Mouse (Mus musculus): ENCODE measurements around the gene Fau. TPM values are rescaled to one million over a fixed set of nuclear protein-coding genes. Genes with fewer than 3 reads are reported as not detected.

The Fau gene
- polyA plus RNA-seq, 1 experiment from 2014 or later = 785 TPM

DNA sequence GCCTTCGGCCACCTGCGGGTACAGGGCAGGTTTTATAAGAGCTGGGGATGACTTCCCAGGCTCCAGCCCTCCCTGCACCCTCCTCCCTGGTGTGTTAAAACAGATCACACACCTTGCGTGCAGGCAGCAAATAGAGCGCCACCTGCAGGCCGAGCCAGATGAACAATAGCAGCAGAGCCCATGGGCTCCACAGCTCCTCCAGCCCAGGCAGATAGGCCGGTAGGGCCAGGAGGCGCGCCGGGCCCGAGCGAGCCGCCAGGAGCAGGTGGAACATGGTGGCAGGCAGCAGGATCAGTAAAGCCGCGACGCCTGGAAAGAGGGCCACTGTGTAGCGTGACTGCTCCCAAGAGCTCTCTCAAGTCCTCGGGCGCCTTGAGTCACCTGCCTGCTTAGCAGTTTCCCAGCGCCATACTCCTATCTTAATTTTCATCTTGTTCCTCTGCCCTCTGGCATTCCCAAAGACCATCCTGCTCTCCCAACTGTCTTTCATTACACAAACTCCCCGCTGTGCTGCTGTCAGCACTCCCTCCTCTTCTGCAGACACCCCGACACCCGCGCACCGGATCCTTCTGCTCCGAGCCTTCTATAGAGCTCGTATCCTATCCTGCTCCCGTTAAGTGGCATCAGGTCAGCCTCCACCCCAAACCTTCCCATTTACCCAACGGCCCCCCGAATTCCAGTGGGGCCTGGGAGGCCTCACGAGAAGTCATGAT is 9.5 kb downstream of the Fau start:
- Histone ChIP-seq H3K4me1 (ENCODE audit: control insufficient read depth, insufficient read depth, low read length) (peaks cover 14% of the 10 kb centered on the region), H3K9ac (ENCODE audit: low read length) (peak overlapping the region; percentile 77), H3K27ac (ENCODE audit: low read depth, low read length) (peak overlapping the region; percentile 83), H3K36me3 (ENCODE audit: control insufficient read depth, insufficient read depth, low read length) (peaks cover 29% of the 10 kb centered on the region), H3K4me2 (ENCODE audit: low read length) (peak overlapping the region; percentile 93), H3K27me3 (replicated peaks; ENCODE audit: control insufficient read depth, insufficient read depth, low read length) (no peaks in the 10 kb centered on the region), H3K9me3 (replicated peaks; ENCODE audit: control insufficient read depth, low read length) (no peaks in the 10 kb centered on the region), H3K4me3 (ENCODE audit: low read depth, low read length) (peak overlapping the region; percentile 49)
- under 1% methylated on average over 29 of the region's 30 CpGs for WGBS
- peak; percentile 89 for DNase-seq (ENCODE audit: low spot score)
- peak; percentile 77 for ATAC-seq

DNA sequence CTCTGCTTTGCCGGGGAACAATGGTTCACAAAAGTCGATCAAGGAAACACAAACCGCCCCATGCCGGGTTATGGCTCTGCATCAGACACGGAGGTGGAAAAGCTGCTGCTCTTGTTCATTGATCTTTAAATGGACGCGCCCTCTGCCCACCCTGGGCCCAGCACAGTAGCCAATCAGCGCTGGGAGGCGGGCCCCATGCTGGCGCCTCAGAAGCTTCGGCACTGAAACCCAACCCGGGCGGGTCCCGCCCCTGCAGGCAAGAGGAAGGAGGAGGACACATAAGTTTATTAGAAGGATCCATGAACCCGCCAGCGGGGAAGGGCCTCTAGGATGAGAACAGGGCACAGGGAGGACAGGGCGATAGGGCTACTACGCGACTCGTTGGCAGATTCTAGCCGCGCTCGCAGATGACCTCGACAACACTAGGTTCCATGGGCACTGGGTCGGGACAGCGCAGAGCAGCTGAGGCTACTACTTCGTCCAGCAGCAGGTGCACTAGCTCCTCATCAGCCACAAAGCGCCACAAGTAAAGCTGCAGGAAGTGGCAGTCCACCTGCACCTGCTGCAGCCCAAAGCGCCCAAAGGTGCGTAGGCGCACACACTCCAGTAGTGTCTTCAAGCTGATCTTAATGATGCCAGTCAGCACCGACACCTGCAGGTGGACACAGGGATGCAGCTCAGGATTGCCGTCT is 10.2 kb downstream of the Fau start, which contains the start of gene Tm7sf2:
TSS of gene Tm7sf2 (minus strand) at position 650 of the 692 bp plus-strand sequence.
- H3K27me3 ChIP-seq (replicated peaks; ENCODE audit: control insufficient read depth, insufficient read depth, low read length) = no peaks in the 10 kb centered on the region
- peaks cover 32% of the 10 kb centered on the region for H3K36me3 ChIP-seq (ENCODE audit: control insufficient read depth, insufficient read depth, low read length)
- H3K9ac ChIP-seq (ENCODE audit: low read length) = peak within 1 kb of the TSS; percentile 77
- peak within 1 kb of the TSS; percentile 93 for H3K4me2 ChIP-seq (ENCODE audit: low read length)
- H3K4me1 ChIP-seq (ENCODE audit: control insufficient read depth, insufficient read depth, low read length) = peaks cover 9% of the 10 kb centered on the region; the same call in 1 of the 2 replicates
- peak; percentile 94 for DNase-seq (ENCODE audit: low spot score)
- peak within 1 kb of the TSS; percentile 49 for H3K4me3 ChIP-seq (ENCODE audit: low read depth, low read length)
- no peaks in the 10 kb centered on the region for H3K9me3 ChIP-seq (replicated peaks; ENCODE audit: control insufficient read depth, low read length)
- peak within 1 kb of the TSS; percentile 83 for H3K27ac ChIP-seq (ENCODE audit: low read depth, low read length)
- peak; percentile 93 for ATAC-seq
- 10% methylated on average over 30 of the region's 33 CpGs for WGBS

DNA sequence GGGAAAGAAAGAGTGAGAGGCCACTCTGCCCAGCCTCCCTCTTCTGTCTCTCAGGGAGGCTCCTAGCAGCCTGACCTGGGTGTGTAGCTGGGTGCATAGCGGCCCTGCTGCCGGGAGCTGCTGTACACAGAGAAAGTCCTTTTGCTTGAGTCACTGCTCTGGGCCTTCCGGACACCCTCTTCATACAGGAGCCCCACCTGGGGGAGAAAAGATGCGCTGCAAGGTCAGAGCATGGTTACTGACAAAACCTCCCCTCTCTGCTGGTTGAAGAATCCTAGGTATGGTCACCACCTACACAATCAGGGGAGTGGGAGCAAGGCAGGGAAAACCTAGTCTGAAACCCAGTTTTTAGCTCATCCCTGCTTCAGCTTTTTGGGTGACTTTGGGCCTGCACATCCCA is 11.3 kb downstream of the Fau start:
- ATAC-seq = no peak
- H3K9ac ChIP-seq (ENCODE audit: low read length) = no peak overlapping the region
- no peak overlapping the region for H3K27ac ChIP-seq (ENCODE audit: low read depth, low read length)
- no peak overlapping the region for H3K4me2 ChIP-seq (ENCODE audit: low read length)
- no peaks in the 10 kb centered on the region for H3K27me3 ChIP-seq (replicated peaks; ENCODE audit: control insufficient read depth, insufficient read depth, low read length)
- DNase-seq (ENCODE audit: low spot score) = no peak
- no peak overlapping the region for H3K4me3 ChIP-seq (ENCODE audit: low read depth, low read length)
- H3K4me1 ChIP-seq (ENCODE audit: control insufficient read depth, insufficient read depth, low read length) = peaks cover 9% of the 10 kb centered on the region; the same call in 1 of the 2 replicates
- WGBS = 81% methylated on average over 4 of the region's 4 CpGs
- H3K36me3 ChIP-seq (ENCODE audit: control insufficient read depth, insufficient read depth, low read length) = peaks cover 37% of the 10 kb centered on the region
- no peaks in the 10 kb centered on the region for H3K9me3 ChIP-seq (replicated peaks; ENCODE audit: control insufficient read depth, low read length)

DNA sequence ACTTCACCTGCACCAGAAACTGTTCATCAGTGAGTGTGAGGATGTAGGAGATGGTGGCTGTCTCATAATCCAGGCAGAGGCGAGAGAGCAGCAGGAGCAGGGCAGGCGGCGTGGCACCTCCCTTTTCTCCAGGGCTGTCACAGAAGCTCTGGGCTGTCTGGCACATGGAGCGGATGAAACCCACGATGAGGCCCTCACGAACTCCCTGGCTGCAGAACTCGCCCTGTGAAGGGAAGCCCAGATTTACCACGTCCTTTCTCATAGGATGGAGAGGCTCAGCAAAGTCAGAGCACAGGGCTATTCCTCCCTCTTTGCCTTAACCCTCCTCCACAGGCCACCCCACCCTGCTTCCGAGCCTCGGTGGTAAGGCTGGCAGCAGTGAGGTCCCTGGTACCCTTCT is 12.2 kb downstream of the Fau start:
- Histone ChIP-seq H3K27ac (ENCODE audit: low read depth, low read length) (no peak overlapping the region), H3K4me1 (ENCODE audit: control insufficient read depth, insufficient read depth, low read length) (peaks cover 9% of the 10 kb centered on the region; the same call in 1 of the 2 replicates), H3K9me3 (replicated peaks; ENCODE audit: control insufficient read depth, low read length) (no peaks in the 10 kb centered on the region), H3K4me3 (ENCODE audit: low read depth, low read length) (no peak overlapping the region), H3K4me2 (ENCODE audit: low read length) (no peak overlapping the region), H3K27me3 (replicated peaks; ENCODE audit: control insufficient read depth, insufficient read depth, low read length) (no peaks in the 10 kb centered on the region), H3K9ac (ENCODE audit: low read length) (no peak overlapping the region), H3K36me3 (ENCODE audit: control insufficient read depth, insufficient read depth, low read length) (peaks cover 44% of the 10 kb centered on the region)
- ATAC-seq = no peak
- no peak for DNase-seq (ENCODE audit: low spot score)
- WGBS = 93% methylated on average over 10 of the region's 10 CpGs

DNA sequence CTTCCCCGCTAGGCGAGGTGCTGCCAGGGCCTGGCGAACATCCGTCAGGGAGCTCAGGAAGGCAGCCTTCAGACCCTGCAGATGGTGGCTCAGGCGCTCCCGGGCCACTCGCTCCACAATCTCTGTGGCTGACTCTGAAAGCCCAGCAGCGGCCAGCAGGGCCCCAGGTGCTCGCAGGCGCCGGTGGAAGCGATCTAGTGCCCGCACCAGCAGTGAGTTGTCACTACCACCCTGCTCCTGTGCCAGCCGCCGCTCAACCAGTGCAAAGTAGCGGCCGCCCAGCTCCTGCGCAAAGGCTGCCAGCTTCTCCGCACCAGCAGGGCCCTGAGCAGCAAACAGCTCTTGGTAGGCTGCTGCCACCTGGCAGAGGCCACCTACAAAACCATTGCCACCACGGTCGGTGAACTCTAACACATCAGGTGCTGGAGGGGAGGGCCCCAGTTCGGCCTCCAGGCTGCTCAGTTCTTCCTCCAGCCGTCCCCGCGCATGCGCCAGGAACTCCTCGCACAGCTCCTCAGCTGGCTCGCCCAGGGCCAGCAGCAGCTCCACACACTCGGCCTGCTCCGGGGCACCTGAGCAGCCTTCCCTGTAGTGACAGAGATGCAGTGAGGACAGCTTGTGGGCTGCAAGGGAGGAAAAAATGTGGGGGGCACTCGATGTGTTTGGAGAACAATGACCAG is 13.1 kb downstream of the Fau start:
- no peak for DNase-seq (ENCODE audit: low spot score)
- no peak overlapping the region for H3K9ac ChIP-seq (ENCODE audit: low read length)
- no peaks in the 10 kb centered on the region for H3K27me3 ChIP-seq (replicated peaks; ENCODE audit: control insufficient read depth, insufficient read depth, low read length)
- WGBS = 92% methylated on average over 31 of the region's 31 CpGs
- H3K27ac ChIP-seq (ENCODE audit: low read depth, low read length) = no peak overlapping the region
- H3K4me1 ChIP-seq (ENCODE audit: control insufficient read depth, insufficient read depth, low read length) = peaks cover 9% of the 10 kb centered on the region; the same call in 1 of the 2 replicates
- peaks cover 49% of the 10 kb centered on the region for H3K36me3 ChIP-seq (ENCODE audit: control insufficient read depth, insufficient read depth, low read length)
- H3K4me3 ChIP-seq (ENCODE audit: low read depth, low read length) = no peak overlapping the region
- no peaks in the 10 kb centered on the region for H3K9me3 ChIP-seq (replicated peaks; ENCODE audit: control insufficient read depth, low read length)
- no peak overlapping the region for H3K4me2 ChIP-seq (ENCODE audit: low read length)
- ATAC-seq = no peak

DNA sequence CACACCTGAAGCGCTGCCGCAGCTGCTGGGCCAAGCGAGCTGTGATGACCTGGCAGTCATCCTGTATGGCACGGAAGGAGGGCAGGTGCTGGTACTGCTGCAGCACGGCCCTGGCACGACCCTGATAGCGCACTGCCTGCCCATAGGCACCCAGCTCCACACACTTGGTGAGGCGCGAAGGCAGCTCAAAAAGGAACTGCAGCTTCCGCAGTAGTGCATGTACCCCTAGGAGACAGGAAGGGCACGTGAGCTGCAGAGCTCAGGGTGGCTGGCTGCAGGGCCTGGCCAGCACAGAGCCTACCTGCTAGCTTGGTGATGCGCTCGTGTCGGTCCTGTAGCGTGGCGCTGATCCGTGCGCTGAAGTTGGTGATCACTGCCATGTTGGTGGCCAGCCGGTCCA is 13.6 kb downstream of the Fau start:
- Histone ChIP-seq H3K4me3 (ENCODE audit: low read depth, low read length) (no peak overlapping the region), H3K27me3 (replicated peaks; ENCODE audit: control insufficient read depth, insufficient read depth, low read length) (no peaks in the 10 kb centered on the region), H3K4me1 (ENCODE audit: control insufficient read depth, insufficient read depth, low read length) (peaks cover 10% of the 10 kb centered on the region), H3K27ac (ENCODE audit: low read depth, low read length) (no peak overlapping the region), H3K36me3 (ENCODE audit: control insufficient read depth, insufficient read depth, low read length) (peaks cover 49% of the 10 kb centered on the region), H3K9ac (ENCODE audit: low read length) (no peak overlapping the region), H3K4me2 (ENCODE audit: low read length) (no peak overlapping the region), H3K9me3 (replicated peaks; ENCODE audit: control insufficient read depth, low read length) (no peaks in the 10 kb centered on the region)
- ATAC-seq (no peak), DNase-seq (ENCODE audit: low spot score) (no peak)
- WGBS = 96% methylated on average over 19 of the region's 19 CpGs

DNA sequence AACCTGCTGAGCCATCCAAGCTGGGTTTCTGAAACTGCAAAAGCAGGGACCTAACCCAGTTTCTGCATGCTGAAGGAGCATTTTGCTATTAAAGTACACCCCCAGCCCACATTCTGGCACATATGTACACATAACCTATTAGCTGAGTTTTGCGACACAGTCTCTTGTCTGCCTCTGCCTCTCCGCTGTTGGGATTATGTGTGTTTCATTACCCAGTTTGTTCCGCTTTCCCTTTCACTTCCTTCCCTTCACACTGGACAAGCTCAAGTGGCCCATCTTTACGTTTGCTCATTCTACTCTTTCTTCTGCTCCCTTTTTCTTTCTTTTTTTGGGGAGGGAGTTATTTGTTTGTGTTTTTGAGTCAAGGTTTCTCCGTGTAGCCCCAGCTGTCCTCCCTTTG is 16.2 kb downstream of the Fau start:
- Histone ChIP-seq H3K4me2 (ENCODE audit: low read length) (no peak overlapping the region), H3K9ac (ENCODE audit: low read length) (no peak overlapping the region), H3K4me1 (ENCODE audit: control insufficient read depth, insufficient read depth, low read length) (peaks cover 7% of the 10 kb centered on the region), H3K27ac (ENCODE audit: low read depth, low read length) (no peak overlapping the region), H3K36me3 (ENCODE audit: control insufficient read depth, insufficient read depth, low read length) (peaks cover 46% of the 10 kb centered on the region), H3K9me3 (replicated peaks; ENCODE audit: control insufficient read depth, low read length) (no peaks in the 10 kb centered on the region), H3K27me3 (replicated peaks; ENCODE audit: control insufficient read depth, insufficient read depth, low read length) (no peaks in the 10 kb centered on the region), H3K4me3 (ENCODE audit: low read depth, low read length) (no peak overlapping the region)
- WGBS = 92% methylated on average over 5 of the region's 5 CpGs
- ATAC-seq (no peak), DNase-seq (ENCODE audit: low spot score) (no peak)

DNA sequence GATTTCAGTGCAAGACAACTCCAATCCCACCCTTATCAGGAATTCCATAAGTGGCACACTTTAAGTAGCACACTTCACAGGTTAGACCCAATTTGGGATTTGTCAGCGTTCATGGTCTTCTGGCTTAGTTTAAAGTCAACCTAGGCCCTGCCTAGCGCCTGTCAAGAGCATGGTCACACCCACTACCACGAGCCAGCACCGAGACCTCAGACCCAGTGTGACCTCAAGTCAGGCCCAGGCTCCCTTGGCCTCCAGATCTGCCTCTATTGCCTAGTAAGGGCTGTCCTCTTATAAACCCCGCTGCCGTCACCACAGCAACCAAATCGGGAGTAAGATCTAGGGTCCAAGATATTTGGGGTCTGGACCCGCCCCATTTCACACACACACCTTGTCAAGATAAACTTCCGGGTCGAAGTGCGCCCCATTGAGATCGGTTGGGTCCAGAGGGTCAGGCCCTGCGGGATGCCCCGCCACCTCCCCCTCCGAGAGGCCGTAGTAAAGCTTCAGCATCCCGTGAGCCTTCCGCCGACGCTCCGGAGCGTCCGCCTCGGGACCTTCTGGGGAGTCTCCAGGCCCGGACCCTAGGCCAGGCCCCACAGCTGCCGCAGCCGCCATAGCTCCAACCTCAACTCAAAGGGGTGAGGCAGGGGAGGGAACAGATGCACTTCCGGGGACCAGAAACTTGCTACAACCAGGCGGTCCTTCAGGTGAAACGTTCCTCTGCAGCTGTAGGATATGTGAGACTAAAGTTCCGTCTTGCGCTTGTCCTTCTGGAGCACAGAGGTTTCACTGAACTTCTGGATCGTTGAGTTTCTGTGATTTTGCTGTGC is 19.1 kb downstream of the Fau start, which contains the start of gene Vps51:
TSS of gene Vps51 (minus strand) at position 668 of the 830 bp plus-strand sequence.
- Histone ChIP-seq H3K27me3 (replicated peaks; ENCODE audit: control insufficient read depth, insufficient read depth, low read length) (no peaks in the 10 kb centered on the region), H3K4me2 (ENCODE audit: low read length) (peak within 1 kb of the TSS; percentile 87), H3K4me1 (ENCODE audit: control insufficient read depth, insufficient read depth, low read length) (peaks cover 7% of the 10 kb centered on the region), H3K9ac (ENCODE audit: low read length) (peak within 1 kb of the TSS; percentile 70), H3K9me3 (replicated peaks; ENCODE audit: control insufficient read depth, low read length) (no peaks in the 10 kb centered on the region), H3K4me3 (ENCODE audit: low read depth, low read length) (peak within 1 kb of the TSS; percentile 56), H3K36me3 (ENCODE audit: control insufficient read depth, insufficient read depth, low read length) (peaks cover 41% of the 10 kb centered on the region), H3K27ac (ENCODE audit: low read depth, low read length) (peak within 1 kb of the TSS; percentile 49; the same call in 1 of the 2 replicates)
- DNase-seq (ENCODE audit: low spot score) (peak; percentile 94), ATAC-seq (peak; percentile 90)
- WGBS = 1% methylated on average over 33 of the region's 33 CpGs
